Mouse (Mus musculus) midbrain, embryonic 16.5 days (tissue): ENCODE results near the gene Ndufb11. TPM values are rescaled to one million over a fixed set of nuclear protein-coding genes. Genes with fewer than 3 reads are reported as not detected.

Source experiments
- ATAC-seq: fragments of 200-750 bp; cut with Nextera tagmentation; 2 replicates; pipeline ENCODE4 v1.8.0; 2017; ENCODE audit warnings: moderate TSS enrichment
- H3K27ac ChIP-seq: fragments of 300-500 bp; sonication (generic); 2 replicates; pipeline ENCODE4 v1.5.1; 2014; ENCODE audit warnings: mild to moderate bottlenecking, low read length, mixed read lengths
- H3K27me3 ChIP-seq: fragments of 300-500 bp; sonication (generic); 2 replicates; pipeline ENCODE4 v1.6.1; 2014; ENCODE audit warnings: low read depth, low read length, mixed read lengths; ENCODE audit not compliant: control insufficient read depth, insufficient read depth
- H3K36me3 ChIP-seq: fragments of 300-500 bp; sonication (generic); 2 replicates; pipeline ENCODE4 v1.6.1; 2014; ENCODE audit warnings: mild to moderate bottlenecking, low read length, moderate library complexity, mixed read lengths; ENCODE audit not compliant: control insufficient read depth, insufficient read depth
- H3K4me1 ChIP-seq: fragments of 300-500 bp; sonication (generic); 2 replicates; pipeline ENCODE4 v1.6.1; 2014; ENCODE audit warnings: mild to moderate bottlenecking, low read length, mixed read lengths; ENCODE audit not compliant: control insufficient read depth, insufficient read depth
- H3K4me2 ChIP-seq: fragments of 300-500 bp; sonication (generic); 2 replicates; pipeline ENCODE4 v1.6.1; 2014; ENCODE audit warnings: mild to moderate bottlenecking, low read length, mixed read lengths
- H3K4me3 ChIP-seq: fragments of 300-500 bp; sonication (generic); 2 replicates; pipeline ENCODE4 v1.5.1; 2014; ENCODE audit warnings: low read depth, mild to moderate bottlenecking, low read length, moderate library complexity, mixed read lengths
- H3K9ac ChIP-seq: fragments of 300-500 bp; sonication (generic); 2 replicates; pipeline ENCODE4 v1.6.1; 2014; ENCODE audit warnings: low read depth, low read length, mixed read lengths
- H3K9me3 ChIP-seq: fragments of 300-500 bp; sonication (generic); replicated peaks from 2 replicates; pipeline ENCODE4 v1.6.1; 2014; ENCODE audit warnings: mild to moderate bottlenecking, low read length, mixed read lengths; ENCODE audit not compliant: control insufficient read depth, poor library complexity, severe bottlenecking
- WGBS: fragments of 180-500 bp; shearing (Covaris S2); extraction: QIAGEN DNeasy Blood & Tissue Kit; methylation state at CpG from one replicate; pipeline ENCODE4 v1.1.7; 2014; 5-methylcytosine and 5-hydroxymethylcytosine counted together
- polyA plus RNA-seq: library from polyadenylated mRNA; unstranded; fragments of >200 nt; fragmentation: Nextera tagmentation; extraction: Ambion mirVana; gene quantifications from 2 replicates; pipeline ENCODE4 v1.2.1, GENCODE M21; 2015

Gene Ndufb11
- polyA plus RNA-seq, 1 experiment from 2014 or later: 209 TPM

- Histone ChIP-seq H3K27ac (no peak overlapping the region), H3K9ac (no peak overlapping the region), H3K36me3 (peaks cover 9% of the 10 kb centered on the region), H3K4me3 (no peak overlapping the region), H3K9me3 (no peaks in the 10 kb centered on the region; the same call in 1 of the 2 replicates), H3K4me1 (no peaks in the 10 kb centered on the region), H3K27me3 (no peaks in the 10 kb centered on the region), H3K4me2 (no peak overlapping the region)
- ATAC-seq: no peak
- WGBS: 100% methylated on average over 2 of the region's 2 CpGs
Observed at GRCm38 (mm10) chrX:20638141-20638540, 20.7 kb upstream of the Ndufb11 start.

GRCm38 (mm10) chrX:20617903-20618399, 532 bp upstream of the Ndufb11 start:
- peak overlapping the region; percentile 75 for H3K9ac ChIP-seq
- H3K4me2 ChIP-seq: peak overlapping the region; percentile 68
- WGBS: 16% methylated on average over 25 of the region's 31 CpGs
- H3K4me1 ChIP-seq: peaks cover 15% of the 10 kb centered on the region
- no peaks in the 10 kb centered on the region for H3K27me3 ChIP-seq
- ATAC-seq: peak; percentile 76
- H3K4me3 ChIP-seq: peak overlapping the region; percentile 56
- no peaks in the 10 kb centered on the region for H3K36me3 ChIP-seq
- no peaks in the 10 kb centered on the region for H3K9me3 ChIP-seq
- peak overlapping the region; percentile 90 for H3K27ac ChIP-seq

DNA sequence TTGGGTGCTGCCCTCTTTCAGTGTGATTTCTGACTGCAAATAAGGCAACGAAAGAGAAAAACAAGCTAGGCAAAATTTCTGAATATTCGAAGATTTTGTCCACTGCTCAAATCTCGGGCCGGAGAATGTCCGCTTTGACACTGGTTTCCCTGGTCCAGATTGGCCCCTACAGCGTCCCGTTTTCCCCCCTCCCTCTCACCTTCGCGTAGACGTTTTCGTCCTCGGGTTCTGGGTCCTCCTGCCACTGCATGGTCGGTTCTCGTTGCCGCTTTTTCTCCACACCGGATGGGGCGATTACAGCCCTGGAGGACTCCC, 601 bp downstream of the Ndufb11 start:
- ATAC-seq: peak; percentile 63; the same call in 1 of the 2 replicates

GRCm38 (mm10) chrX:20608500-20608899, 8.9 kb downstream of the Ndufb11 start:
- no peak for ATAC-seq
- Histone ChIP-seq H3K36me3 (no peaks in the 10 kb centered on the region), H3K9ac (no peak overlapping the region), H3K27me3 (no peaks in the 10 kb centered on the region), H3K9me3 (no peaks in the 10 kb centered on the region), H3K4me2 (no peak overlapping the region), H3K4me1 (no peaks in the 10 kb centered on the region), H3K4me3 (no peak overlapping the region), H3K27ac (no peak overlapping the region)
- 88% methylated on average over 4 of the region's 4 CpGs for WGBS

More for the DNA sequence above, 601 bp downstream of the Ndufb11 start:
- no peaks in the 10 kb centered on the region for H3K27me3 ChIP-seq
- peaks cover 15% of the 10 kb centered on the region for H3K4me1 ChIP-seq
- peak overlapping the region; percentile 90 for H3K27ac ChIP-seq
- H3K36me3 ChIP-seq: no peaks in the 10 kb centered on the region
- H3K4me2 ChIP-seq: peak overlapping the region; percentile 60
- H3K9ac ChIP-seq: peak overlapping the region; percentile 73
- H3K4me3 ChIP-seq: peak overlapping the region; percentile 56
- H3K9me3 ChIP-seq: no peaks in the 10 kb centered on the region
- WGBS: 27% methylated on average over 17 of the region's 17 CpGs

DNA sequence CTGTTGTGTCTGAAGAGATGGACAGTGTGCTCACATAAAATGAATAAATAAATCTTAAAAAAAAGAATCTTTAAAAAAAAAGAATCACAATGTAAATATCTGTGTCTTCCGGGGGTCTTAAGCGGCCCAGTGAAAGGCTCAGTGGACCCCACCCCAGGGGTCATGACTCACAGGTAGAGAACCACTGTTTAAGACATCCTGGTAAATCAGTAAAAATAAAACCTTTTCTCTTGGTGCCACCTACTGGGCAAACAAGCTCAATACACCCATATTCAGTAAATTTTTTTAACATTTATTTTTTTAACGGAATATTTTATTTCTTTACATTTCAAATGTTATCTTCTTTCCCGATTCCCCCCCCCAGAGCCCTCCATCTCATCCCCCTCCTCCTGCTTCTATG, 29.5 kb downstream of the Ndufb11 start:
- WGBS: 13% methylated on average over 4 of the region's 4 CpGs
- ATAC-seq: no peak

DNA sequence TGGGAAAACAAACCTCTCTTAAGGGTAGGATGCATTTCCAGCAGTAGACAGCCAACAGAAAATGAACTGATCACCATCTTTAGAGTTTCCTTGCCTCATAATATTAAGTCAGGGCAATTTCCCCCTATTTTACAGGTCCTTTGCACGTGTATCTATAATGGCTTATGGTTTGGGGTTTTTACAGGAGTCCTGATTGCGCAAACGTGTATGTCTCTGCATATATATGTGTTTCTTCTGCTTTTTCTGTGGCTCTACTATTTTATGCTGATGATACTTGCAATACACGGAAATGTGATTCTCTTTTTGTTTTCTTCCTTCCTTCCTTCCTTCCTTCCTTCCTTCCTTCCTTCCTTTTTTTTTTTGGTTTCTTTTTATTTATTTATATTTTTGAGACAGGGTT, 43.5 kb downstream of the Ndufb11 start:
- ATAC-seq: no peak
- H3K27ac ChIP-seq: no peak overlapping the region
- WGBS: 85% methylated on average over 4 of the region's 4 CpGs
- no peak overlapping the region for H3K9ac ChIP-seq
- no peaks in the 10 kb centered on the region for H3K36me3 ChIP-seq
- H3K4me1 ChIP-seq: no peaks in the 10 kb centered on the region
- H3K27me3 ChIP-seq: no peaks in the 10 kb centered on the region
- no peak overlapping the region for H3K4me2 ChIP-seq
- no peaks in the 10 kb centered on the region for H3K9me3 ChIP-seq
- H3K4me3 ChIP-seq: no peak overlapping the region

More for the DNA sequence above, 29.5 kb downstream of the Ndufb11 start:
- H3K4me3 ChIP-seq: no peak overlapping the region
- no peaks in the 10 kb centered on the region for H3K9me3 ChIP-seq
- H3K9ac ChIP-seq: no peak overlapping the region
- H3K27me3 ChIP-seq: no peaks in the 10 kb centered on the region
- H3K4me2 ChIP-seq: no peak overlapping the region
- H3K4me1 ChIP-seq: no peaks in the 10 kb centered on the region
- H3K27ac ChIP-seq: no peak overlapping the region
- H3K36me3 ChIP-seq: no peaks in the 10 kb centered on the region

- no peak for ATAC-seq
- Histone ChIP-seq H3K4me1 (no peaks in the 10 kb centered on the region), H3K4me3 (no peak overlapping the region), H3K36me3 (no peaks in the 10 kb centered on the region), H3K9ac (no peak overlapping the region), H3K9me3 (no peaks in the 10 kb centered on the region), H3K27me3 (no peaks in the 10 kb centered on the region), H3K27ac (no peak overlapping the region), H3K4me2 (no peak overlapping the region)
- WGBS: 81% methylated on average over 9 of the region's 9 CpGs
Observed at GRCm38 (mm10) chrX:20572683-20573082, 44.7 kb downstream of the Ndufb11 start.

- Histone ChIP-seq H3K9ac (no peak overlapping the region), H3K36me3 (no peaks in the 10 kb centered on the region), H3K9me3 (no peaks in the 10 kb centered on the region), H3K27ac (no peak overlapping the region), H3K4me1 (no peaks in the 10 kb centered on the region), H3K27me3 (no peaks in the 10 kb centered on the region), H3K4me3 (no peak overlapping the region), H3K4me2 (no peak overlapping the region)
- ATAC-seq: no peak
- WGBS: 50% methylated on average over 2 of the region's 2 CpGs
Observed at GRCm38 (mm10) chrX:20571024-20571423, 46.4 kb downstream of the Ndufb11 start.
